Mouse (Mus musculus) gastrocnemius, postnatal 14 days (tissue): ENCODE data around the gene Mbnl1. TPM values are rescaled to one million over a fixed set of nuclear protein-coding genes. Genes with fewer than 3 reads are reported as not detected.

Experiments
- DNase-seq: peaks from one replicate; pipeline ENCODE4 v3.0.0; 2021; ENCODE audit warnings: mixed read lengths
- intact Hi-C: fragments of 180-260 bp; cut with DNase I; formaldehyde crosslinking; loops from one replicate; pipeline ENCODE4 v1.15.1; 2025; ENCODE audit warnings: low total_unique reads
- total RNA-seq, 2 experiments: library from RNA; stranded (reverse); gene quantifications; 2 replicates each; pipeline ENCODE4 v1.2.3; 2021

Mbnl1 gene
- total RNA-seq, 2 experiments from 2014 or later, result 280 to 319 TPM

DNA sequence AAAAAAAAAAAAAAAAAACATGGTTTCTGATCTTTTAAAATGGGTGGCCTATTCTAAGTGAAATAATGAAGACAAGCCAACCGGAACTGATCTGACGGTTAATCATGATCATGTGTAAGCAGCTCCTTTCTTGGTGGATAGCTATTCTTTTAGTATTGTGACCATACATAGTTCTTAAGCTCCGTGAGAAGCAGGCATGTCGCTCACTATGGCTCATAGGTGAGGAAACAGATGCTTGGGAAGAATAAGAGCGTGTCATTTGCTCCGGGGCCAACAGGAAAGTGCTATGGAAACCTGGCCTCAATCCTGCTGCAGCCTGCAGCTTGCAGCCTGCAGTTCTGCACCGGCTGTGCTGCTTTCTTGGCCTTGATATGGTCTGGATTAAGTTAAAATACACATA lies 40.7 kb downstream of the Mbnl1 start:
- DNase-seq, result no peak
- intact Hi-C loops, result no loop called here

DNA sequence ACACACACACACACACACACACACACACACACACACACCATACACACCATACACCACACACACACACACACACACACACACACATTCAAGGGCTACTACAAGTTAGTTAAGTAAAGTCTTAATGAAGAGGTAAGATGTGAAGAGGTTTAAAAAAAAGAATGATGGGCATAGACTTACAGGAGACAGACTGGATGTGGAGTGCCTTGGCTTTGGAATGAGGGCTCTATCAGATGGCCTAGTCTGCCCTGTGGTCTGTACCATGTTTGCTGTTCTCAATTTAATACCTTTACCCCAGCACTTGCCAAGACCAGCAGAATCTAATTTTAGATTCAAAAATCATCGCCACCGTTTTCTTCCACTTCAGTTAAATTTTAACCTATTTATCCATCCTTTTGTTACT lies 41.1 kb downstream of the Mbnl1 start:
- DNase-seq, result no peak
- intact Hi-C loops, result no loop called here

DNA sequence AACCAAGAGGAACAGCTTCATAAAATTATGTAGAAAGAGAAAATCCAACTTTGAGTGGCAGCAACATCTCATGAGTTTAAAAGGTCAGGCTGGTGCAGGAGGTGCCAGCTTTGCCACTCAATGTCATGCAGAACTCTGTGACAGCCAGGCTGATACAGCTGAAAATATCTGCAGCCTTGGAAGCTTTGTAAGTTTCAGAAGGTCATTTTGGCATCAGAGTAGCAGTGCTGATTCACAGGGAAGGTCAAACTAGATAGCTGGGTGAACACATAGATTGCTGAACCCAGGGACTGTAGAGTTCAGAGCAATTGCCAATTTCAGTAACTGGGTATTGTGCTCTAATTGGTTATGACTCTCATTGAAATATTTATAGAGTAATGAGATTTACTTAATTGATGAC lies 42.8 kb downstream of the Mbnl1 start:
- DNase-seq, result peak; percentile 24
- intact Hi-C loops, result no loop called here

DNA sequence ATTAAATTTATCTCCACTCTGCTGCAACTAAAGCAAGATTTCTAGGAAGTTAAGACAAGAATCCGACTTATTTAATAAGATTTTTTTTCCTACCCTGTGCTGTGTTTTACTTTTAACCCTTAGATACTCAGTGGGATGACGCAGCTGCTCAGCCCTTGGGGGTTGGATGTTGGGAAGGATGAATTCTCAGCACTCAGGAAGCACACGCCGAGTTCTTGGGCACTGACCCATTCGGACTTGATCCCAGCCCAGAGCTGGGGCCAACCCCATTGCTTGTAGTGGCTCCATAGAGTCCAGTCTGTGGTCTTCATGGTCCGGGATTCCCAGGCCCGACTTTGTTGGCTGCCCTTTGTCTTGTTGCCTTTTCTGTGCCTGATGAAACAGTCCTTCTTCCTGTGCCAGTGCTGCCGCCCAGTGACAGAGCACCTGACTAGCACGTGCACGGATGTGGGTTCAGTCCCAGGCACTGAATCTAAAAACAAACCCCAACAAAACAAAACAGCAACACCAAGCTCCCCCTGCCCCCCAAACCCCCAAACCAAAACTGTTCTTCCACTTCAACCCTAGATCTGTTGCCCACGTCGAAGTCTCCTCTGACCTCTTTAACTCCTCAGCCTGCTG lies 43.5 kb downstream of the Mbnl1 start:
- intact Hi-C loops, result no loop called here
- DNase-seq, result peak; percentile 47

DNA sequence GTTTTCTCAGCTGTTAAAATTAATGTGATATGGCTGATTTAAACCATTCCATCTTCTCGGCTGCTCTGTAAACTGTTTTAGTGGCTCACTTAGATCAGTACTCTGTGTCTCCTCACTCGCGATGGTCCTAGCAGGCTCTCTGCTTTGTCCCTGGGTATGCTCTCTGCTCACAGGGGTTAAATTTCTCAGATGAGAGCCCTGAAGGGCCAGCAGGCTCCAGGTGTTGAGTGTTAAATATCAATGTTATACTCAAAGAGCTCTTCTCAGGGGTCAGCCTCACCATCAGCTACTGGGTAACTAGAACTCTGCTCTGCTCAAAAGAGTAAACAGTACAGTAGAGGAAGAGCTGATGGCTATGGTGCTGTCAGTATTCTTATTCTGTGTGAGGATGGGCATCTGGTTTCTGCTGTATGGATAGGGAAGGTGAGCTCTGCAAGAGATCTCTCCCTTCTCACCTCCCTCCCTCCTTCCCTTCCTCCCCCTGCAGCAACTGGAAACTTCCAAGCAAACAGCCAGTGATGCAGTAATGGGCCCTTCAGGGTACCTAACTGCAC lies 44.7 kb downstream of the Mbnl1 start:
- intact Hi-C loops, result no loop called here
- no peak for DNase-seq

DNA sequence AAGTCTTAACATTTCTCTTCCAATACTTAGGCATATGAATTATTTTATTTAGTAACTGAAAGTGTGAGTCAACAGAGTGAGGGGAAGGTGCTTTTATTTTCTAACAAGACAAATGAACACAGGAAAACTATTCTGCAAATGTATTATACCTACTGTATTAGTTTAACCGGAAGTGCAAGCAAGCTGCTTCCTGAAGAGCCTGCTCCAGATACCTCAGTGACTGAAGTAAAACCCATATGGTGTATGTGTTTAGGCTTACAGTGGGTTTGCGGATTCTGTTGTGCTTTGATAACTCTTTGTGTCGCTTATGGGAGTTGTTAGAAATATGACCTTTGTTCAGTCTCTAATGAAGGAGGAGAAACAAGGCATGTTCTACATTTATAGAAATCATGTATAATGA lies 46.7 kb downstream of the Mbnl1 start:
- DNase-seq, result no peak
- intact Hi-C loops, result no loop called here

DNA sequence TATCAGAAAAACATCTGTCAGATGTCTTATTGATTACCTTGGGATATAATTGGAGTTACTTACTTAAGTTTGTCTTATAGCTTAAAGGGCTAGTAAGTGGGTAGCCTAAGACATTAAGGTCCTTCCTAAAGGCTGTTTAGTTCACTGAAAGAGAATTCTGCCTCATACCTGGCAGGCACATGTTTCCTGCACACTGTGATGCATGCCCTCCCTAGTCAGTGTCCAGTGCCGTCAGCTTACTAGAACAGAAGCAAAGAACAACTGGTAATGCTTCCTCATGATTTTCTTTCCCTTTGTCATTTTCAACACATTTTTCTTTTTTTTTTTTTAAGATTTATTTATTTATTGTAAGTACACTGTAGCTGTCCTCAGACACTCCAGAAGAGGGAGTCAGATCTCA lies 51.5 kb downstream of the Mbnl1 start:
- intact Hi-C loops, result no loop called here
- DNase-seq, result no peak

DNA sequence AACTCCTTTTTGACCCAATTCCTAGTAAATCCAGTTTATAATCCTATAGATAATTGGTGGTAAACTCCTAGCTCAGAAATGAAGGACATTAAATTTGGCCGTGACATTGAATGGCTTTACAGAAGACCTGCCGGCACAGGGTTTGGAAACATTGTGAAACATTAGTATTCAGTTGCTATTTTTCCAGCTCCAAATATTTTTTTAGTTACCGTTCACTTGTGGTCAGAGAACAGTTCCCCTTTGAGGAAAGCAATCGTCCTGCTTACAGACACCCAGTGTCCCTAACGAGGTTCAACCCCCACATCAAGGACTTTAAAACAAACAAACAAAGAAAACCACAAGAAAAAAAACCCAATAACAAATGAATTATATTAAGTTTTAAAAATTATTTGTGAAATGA lies 58.7 kb downstream of the Mbnl1 start:
- no peak for DNase-seq
- intact Hi-C loops, result no loop called here

DNA sequence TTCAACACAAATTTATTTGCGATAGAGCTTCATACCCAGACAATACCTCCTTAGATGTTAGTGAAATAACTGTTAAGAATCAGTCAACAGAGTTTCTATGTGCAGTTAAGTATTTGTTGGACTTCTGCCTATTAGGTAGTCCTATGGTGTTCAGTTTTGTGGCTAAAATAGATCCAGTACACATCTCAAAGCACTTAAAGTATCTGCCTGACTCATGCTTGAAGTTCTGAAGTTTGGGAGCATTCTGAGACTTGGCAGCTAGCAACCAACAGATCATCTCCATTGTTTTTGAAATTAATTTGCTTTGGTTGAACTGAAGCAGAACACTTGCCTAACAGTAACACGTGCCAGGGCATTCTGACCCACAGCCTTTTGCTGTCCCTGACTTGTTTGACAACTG lies 59.2 kb downstream of the Mbnl1 start:
- no peak for DNase-seq
- intact Hi-C loops, result no loop called here

DNA sequence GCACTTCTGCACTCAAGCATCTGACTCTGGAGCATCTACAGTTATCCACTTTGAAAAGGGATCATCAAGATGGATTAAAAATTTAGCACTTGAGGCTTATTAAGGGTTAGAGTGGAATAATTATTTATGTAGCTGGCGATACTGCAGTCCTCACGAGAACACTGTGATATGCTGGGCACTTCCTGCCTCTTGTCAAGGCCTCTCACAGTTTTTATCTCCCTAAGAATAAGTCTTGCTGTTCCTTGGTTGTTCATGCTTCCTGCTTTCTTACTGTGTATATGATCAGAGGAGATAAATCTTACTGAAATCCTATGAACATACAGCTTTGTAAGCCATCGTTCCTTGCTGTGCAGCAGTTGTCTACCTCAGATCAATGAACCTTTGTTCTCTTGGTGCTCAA lies 62.6 kb downstream of the Mbnl1 start:
- intact Hi-C loops, result no loop called here
- DNase-seq, result no peak

DNA sequence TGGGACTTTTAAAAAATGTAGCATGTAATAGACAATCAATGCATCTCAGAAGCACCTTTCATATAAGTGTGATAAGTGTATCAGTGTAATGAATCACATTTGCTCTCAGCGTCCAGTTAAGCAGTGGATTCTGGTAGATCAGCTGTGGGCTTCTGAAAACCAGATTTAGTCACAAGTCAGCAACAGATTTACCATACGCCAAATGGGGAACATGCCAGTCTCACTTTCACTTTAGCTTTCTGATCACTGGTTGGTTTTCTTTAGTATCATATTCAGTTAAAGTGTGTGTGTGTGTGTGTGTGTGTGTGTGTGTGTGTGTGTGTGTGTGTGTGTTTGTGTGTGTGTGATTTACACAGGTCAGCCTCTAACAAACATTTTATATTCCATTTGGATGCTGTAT lies 64.4 kb downstream of the Mbnl1 start:
- intact Hi-C loops, result no loop called here
- no peak for DNase-seq

DNA sequence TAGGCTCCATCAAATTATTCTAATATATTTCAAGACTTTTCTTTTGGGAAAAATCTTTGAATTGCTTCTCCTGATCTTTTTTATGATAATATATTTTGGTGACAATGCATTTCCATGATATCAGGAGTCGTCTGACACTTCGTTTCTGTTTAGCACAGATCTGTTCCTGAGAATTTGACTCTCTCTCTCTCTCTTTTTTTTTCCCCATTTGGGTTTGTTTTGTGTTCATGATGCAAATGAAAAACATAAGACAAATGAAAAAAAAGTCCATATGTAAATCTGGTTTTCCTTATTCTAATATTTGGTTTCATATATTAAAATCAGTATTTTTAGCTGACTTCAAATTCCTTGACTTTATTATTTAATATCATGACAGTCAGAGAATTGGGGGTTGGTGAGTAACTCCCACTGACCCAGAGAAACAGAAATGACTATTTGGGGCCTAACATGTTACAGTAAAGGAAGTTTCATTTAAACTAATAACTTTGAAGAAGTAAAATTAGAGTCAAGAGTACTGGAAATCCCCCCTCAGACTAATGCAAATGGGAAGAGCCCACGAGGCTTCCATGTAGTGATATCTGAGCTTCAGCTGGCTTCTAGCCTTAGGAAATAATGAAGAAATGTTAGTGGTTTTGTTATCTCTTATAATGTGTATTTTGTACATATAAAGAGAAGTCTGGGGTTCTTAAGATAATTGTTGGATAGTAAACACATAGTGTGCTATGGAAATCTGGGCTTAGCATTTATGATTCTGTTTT lies 65.8 kb downstream of the Mbnl1 start:
- DNase-seq, result no peak
- intact Hi-C loops, result no loop called here

DNA sequence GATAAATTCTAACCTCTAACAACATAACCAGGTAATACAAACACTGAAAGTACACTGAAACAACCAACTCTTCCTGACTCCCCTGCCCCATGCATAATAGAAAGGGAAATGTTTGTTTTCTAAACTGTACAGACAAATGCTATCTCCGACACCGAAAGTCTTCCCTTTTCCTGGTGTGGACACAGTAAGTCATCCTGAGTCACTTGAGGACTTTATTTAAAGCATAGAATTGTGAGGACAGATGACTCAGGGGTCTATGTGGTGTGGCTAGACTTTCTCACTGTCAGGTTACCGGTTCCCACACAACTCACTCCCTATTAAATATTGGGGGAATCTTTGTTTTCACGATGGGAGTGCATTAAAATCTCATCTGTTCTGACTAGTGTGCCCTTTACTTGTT lies 68.5 kb downstream of the Mbnl1 start:
- intact Hi-C loops, result no loop called here
- no peak for DNase-seq

DNA sequence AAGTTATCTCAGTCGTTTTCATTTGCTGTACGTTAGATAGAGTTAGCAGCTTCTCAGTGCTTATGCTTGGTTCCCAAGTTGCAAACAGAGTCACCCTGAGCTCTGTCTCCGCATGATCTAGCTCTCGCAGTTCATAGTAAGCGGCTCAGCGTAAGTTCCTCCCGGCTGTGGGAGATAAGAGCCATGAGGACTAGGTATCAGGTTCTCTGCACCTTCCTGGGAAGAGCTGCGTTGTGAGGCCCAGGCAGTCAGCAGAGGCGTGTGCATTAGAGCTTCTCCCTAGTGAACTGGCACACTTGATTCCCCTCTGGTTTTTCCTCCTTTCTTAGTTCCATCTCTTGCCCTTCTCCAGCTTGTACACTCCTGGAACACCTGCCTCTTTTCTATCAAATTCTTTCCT lies 73.6 kb downstream of the Mbnl1 start:
- intact Hi-C loops, result no loop called here
- no peak for DNase-seq

DNA sequence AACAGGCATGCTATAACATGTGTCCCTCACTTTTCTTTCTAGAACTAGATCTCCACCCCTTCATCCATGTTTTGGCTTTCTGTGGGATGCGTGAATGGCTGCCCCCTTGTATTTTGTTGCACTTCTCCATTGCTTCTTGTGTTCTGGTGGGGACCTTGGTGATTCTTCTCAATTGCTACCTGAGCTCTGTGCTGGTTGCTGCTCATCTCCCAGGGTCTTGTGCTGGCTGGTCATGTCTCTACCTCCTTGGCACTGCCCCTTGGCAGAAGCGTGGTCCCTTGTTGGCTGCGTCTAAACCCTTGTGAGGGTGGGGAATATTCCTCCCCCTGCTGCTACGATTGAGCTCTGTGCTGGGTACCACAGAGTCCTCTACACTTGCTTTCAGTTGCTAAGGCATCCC lies 74.3 kb downstream of the Mbnl1 start:
- intact Hi-C loops, result no loop called here
- DNase-seq, result no peak

DNA sequence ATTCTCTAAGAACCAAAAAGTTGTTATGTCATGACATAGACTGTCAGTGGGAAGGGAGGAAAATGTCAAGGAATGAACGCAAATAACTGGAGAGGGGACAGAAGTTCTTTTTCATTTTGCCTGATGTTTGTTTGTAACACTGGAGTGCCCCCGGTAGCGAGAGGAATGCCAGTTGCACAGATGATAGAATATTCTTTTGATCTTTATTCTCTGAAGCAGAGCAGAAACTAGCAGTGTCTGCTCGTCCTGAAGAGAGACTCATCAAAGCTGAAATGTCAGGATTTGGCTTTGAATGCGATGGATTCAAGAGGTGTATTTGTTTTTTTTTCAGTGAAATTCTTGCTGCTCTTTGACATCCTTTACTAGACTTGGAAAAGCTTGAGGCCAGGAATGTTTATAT lies 77.9 kb downstream of the Mbnl1 start:
- intact Hi-C loops, result no loop called here
- no peak for DNase-seq

DNA sequence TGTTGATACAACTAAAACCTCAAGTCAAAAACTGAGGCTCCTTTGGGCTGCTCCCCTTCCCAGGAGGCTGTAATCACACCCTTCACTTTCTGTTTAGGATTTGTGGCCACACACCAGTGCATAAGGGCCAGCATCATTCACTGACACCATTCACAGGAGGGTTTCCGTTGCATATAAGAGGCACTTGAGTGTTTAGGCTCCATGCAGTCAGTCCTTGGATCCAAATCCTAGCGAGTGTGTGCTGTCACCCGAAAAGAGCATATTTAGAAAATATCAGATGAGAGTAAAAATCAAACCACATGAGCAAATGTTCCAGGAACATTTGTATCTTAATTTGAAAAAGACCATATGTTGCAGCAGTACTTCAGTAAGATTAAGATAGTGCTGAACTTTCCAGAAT lies 79.0 kb downstream of the Mbnl1 start:
- DNase-seq, result no peak
- intact Hi-C loops, result no loop called here

DNA sequence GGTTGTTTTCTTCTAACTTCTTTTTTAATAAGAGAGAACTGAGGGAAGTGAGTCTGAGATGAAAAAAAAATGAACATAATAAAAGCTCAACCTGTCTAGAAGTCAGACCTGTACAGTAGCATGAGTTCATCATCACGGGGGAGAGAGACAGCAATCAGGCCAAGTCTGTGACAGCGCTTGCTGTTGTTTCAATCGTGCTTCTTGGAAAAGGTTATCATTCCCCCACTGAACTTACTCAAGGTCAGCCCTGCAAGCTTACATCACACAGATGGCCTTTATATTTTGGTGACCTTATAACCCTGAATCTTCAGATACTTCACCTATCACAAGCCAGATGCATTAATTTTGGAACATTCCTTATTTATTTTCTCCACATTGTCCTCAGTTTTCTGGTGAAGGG lies 80.4 kb downstream of the Mbnl1 start:
- intact Hi-C loops, result no loop called here
- no peak for DNase-seq

DNA sequence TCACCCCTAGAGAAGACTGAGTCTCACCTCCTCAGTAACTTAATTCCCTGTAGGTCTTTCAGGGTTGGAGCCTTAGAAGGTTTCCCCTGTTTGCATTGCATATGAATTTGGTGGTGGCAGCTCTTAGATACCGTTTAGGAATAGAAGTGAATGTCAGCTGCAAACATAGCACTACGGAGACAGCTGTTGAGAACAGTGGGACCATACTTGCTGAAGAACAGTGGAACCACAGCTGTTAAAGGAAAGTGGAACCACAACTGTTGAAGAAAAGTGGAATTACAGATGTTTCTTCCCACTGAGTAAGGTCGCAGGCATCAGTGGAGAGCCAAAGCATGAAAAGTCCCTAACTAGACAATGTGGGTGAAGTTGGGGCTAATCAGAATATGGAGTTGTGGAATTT lies 84.0 kb downstream of the Mbnl1 start:
- intact Hi-C loops, result no loop called here

DNA sequence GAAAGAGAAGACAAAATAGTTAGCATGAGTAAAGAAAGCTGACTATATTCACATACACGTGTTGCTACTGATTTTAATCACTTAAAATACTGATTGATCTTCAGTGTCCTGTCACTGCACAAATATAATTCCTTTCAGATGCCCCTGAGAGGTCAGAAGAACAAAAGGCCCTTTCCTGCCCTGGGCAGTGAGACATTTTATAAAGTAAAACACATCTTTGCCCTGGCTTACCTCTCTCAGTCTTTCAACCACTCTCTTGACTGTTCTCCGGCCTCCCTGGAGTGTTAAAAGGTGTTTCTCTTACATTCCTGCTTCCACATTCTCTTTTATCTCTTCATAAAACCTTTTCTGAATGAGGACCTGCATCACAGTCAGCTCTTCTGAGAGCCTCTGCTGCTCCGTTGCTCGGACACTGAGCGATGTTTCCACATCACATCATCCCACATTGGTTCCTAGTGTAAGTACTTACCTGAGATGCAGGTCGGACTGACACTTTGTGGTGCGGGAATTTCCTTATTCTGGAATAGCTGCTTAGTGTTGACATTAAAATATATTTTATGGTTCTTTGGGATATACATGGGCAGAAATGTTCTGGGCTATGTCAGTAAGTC lies 85.7 kb downstream of the Mbnl1 start:
- intact Hi-C loops, result no loop called here
- DNase-seq, result no peak

More for the DNA sequence above, 84.0 kb downstream of the Mbnl1 start:
- no peak for DNase-seq

DNA sequence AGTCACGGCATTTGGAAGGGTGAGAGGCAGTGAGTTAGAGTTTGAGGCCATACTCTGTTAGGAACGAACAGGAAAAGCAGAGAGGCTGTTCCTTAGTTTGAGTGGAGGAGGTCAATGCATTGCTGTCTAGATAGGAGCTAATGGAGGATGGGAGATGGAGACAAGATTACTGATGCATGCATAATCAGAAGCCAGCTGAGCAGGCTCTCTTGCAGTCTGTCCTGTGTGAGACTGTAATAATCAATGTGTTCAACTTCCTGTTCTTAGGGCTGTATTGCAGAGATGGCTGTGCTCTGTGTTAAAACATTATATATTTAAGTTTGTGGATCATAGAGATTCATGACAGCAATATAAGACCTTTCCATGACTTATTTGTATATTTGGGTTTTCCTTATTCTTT lies 87.1 kb downstream of the Mbnl1 start:
- intact Hi-C loops, result no loop called here
- DNase-seq, result no peak
